ENCODE assay signal across 8 mouse cellular contexts in genomic region chr4:137739151-137739923, GRCm38 (mm10). TPM values are rescaled to one million over a fixed set of nuclear protein-coding genes. Genes with fewer than 3 reads are reported as not detected.
DNase-seq lines count a peak whose midpoint lies in the region; ATAC-seq and TF ChIP-seq lines count a peak whose summit lies in the region.

No protein-coding gene starts in this region.

- WGBS in heart, embryonic 11.5 days (ENCODE audit: insufficient replicate concordance) = 47% methylated on average over 9 of the region's 9 CpGs
- 47% methylated on average over 9 of the region's 9 CpGs for WGBS in heart, postnatal 0 days
- 51% methylated on average over 9 of the region's 9 CpGs for WGBS in limb, embryonic 12.5 days

- no peak for TF ChIP-seq EP300 in heart, postnatal 0 days (IDR thresholded peaks at IDR 0.05; ENCODE audit: low read depth)

- H3K4me1 ChIP-seq in heart, embryonic 11.5 days (ENCODE audit: control insufficient read depth, insufficient read depth, low read length) = no peaks in the 10 kb centered on the region; the same call in 1 of the 2 replicates
- H3K4me1 ChIP-seq in heart, postnatal 0 days (ENCODE audit: control insufficient read depth, insufficient read depth) = no peaks in the 10 kb centered on the region
- peaks cover 10% of the 10 kb centered on the region for H3K4me1 ChIP-seq in limb, embryonic 12.5 days (replicated peaks)

- no peaks in the 10 kb centered on the region for H3K9me3 ChIP-seq in heart, embryonic 11.5 days (replicated peaks; ENCODE audit: control insufficient read depth, low read length)
- H3K9me3 ChIP-seq in heart, postnatal 0 days (replicated peaks; ENCODE audit: control insufficient read depth, low read length) = no peaks in the 10 kb centered on the region
- H3K9me3 ChIP-seq in limb, embryonic 12.5 days = no peaks in the 10 kb centered on the region

- ATAC-seq in heart, embryonic 11.5 days (replicated peaks; ENCODE audit: insufficient number of reproducible peaks, low FRiP score, low TSS enrichment) = 0 out of 2 replicates have a peak, but pooled peaks have one; percentile 31
- peak; percentile 52 for ATAC-seq in activated CD4-positive, CD25-positive, alpha-beta regulatory T cell, adult 4 months
- peak; percentile 58 for ATAC-seq in heart, postnatal 0 days (ENCODE audit: insufficient read depth, low read depth)
- ATAC-seq in limb, embryonic 12.5 days (ENCODE audit: insufficient number of reproducible peaks, insufficient read depth, low FRiP score, low TSS enrichment, low read depth) = 0 out of 2 replicates have a peak, but pooled peaks have one; percentile 40

- H3K4me2 ChIP-seq in heart, embryonic 11.5 days = peak overlapping the region; percentile 30
- H3K4me2 ChIP-seq in heart, postnatal 0 days (ENCODE audit: low read depth, low read length) = no peak overlapping the region
- H3K4me2 ChIP-seq in limb, embryonic 12.5 days = peak overlapping the region; percentile 43
- H3K4me2 ChIP-seq in myocyte (ENCODE audit: low read depth) = no peak overlapping the region

- no peaks in the 10 kb centered on the region; the same call in 1 of the 2 replicates for H3K27me3 ChIP-seq in heart, embryonic 11.5 days (ENCODE audit: control insufficient read depth, insufficient read depth, low read length)
- 0 out of 2 replicates have a peak, but pooled peaks cover 5% of the 10 kb centered on the region for H3K27me3 ChIP-seq in heart, postnatal 0 days (ENCODE audit: control insufficient read depth, insufficient read depth, low read length)
- no peaks in the 10 kb centered on the region for H3K27me3 ChIP-seq in limb, embryonic 12.5 days
- H3K27me3 ChIP-seq in myocyte (ENCODE audit: control insufficient read depth, insufficient read depth, insufficient read length) = peaks cover 73% of the 10 kb centered on the region

- no peak overlapping the region for H3ac ChIP-seq in myocyte (ENCODE audit: control insufficient read depth, insufficient read length)

- no peak for TF ChIP-seq CTCF in heart, postnatal 0 days (IDR thresholded peaks at IDR 0.05; ENCODE audit: low read depth)

- no peaks in the 10 kb centered on the region for H3K79me2 ChIP-seq in myocyte (ENCODE audit: control insufficient read depth, insufficient read depth)

- H3K9ac ChIP-seq in heart, embryonic 11.5 days (ENCODE audit: low read depth, low read length) = no peak overlapping the region
- no peak overlapping the region for H3K9ac ChIP-seq in heart, postnatal 0 days (replicated peaks; ENCODE audit: low read depth, low read length)
- H3K9ac ChIP-seq in limb, embryonic 12.5 days (replicated peaks) = no peak overlapping the region

- no peak for TF ChIP-seq POLR2A in myocyte (IDR thresholded peaks at IDR 0.05; ENCODE audit: insufficient read length, low read depth)

- DNase-seq in heart, adult 8-10 months (ENCODE audit: low spot score) = no peak
- no peak for DNase-seq in heart, postnatal 0 days (ENCODE audit: low spot score)
- no peak for DNase-seq in left cerebral cortex, adult 9 months (ENCODE audit: low spot score in 2 of 2)
- DNase-seq in right cerebral cortex, postnatal 14 days = no peak

- H3K36me3 ChIP-seq in heart, embryonic 11.5 days (ENCODE audit: control insufficient read depth, insufficient read depth, low read length) = no peaks in the 10 kb centered on the region
- H3K36me3 ChIP-seq in heart, postnatal 0 days (replicated peaks; ENCODE audit: control insufficient read depth, insufficient read depth, low read length) = no peaks in the 10 kb centered on the region
- H3K36me3 ChIP-seq in limb, embryonic 12.5 days = no peaks in the 10 kb centered on the region
- no peaks in the 10 kb centered on the region for H3K36me3 ChIP-seq in myocyte (ENCODE audit: control insufficient read depth, insufficient read depth)

- H3K4me3 ChIP-seq in heart, embryonic 11.5 days (ENCODE audit: low read depth, low read length) = no peak overlapping the region
- no peak overlapping the region for H3K4me3 ChIP-seq in heart, postnatal 0 days (ENCODE audit: low read depth, low read length)
- H3K4me3 ChIP-seq in limb, embryonic 12.5 days (replicated peaks) = no peak overlapping the region
- no peak overlapping the region for H3K4me3 ChIP-seq in myocyte

- no peak overlapping the region for H3K27ac ChIP-seq in heart, embryonic 11.5 days (ENCODE audit: low read depth, low read length)
- H3K27ac ChIP-seq in heart, postnatal 0 days (ENCODE audit: low read depth) = no peak overlapping the region
- H3K27ac ChIP-seq in limb, embryonic 12.5 days = no peak overlapping the region

TF ChIP-seq in myocyte, 11 proteins besides CTCF, POLR2A, EP300 and RAD21:
- TF ChIP-seq USF1 (IDR thresholded peaks at IDR 0.05; ENCODE audit: low read depth) (peak; percentile 77), SRF (IDR thresholded peaks at IDR 0.05; ENCODE audit: control insufficient read depth, insufficient read length, low read depth) (no peak)

RNA-seq across cellular contexts. Expression of gene Alpl, which starts 56.8 kb away (rescaled TPM):
- polyA plus RNA-seq in heart, embryonic 11.5 days (2014; fragmentation: Nextera tagmentation; extraction: Ambion mirVana) = 0.86 and 1.2 TPM in 2 replicates
- 10 to 100 TPM; 54.6 to 70.0 (median 62.3) TPM for total RNA-seq in heart, adult 8-10 months (2022)
- 1 to 10 TPM in 1 of 2 experiments, under 1 TPM in 1; 0.54 to 1.1 TPM for polyA plus RNA-seq in activated CD4-positive, CD25-positive, alpha-beta regulatory T cell, adult 4 months (2017; shearing (Covaris generic))
- 1.9 and 2.4 TPM in 2 replicates for total RNA-seq in heart, postnatal 0 days (2014; rRNA removed; ENCODE audit: low replicate concordance)
- polyA plus RNA-seq in heart, postnatal 0 days (2015; fragmentation: Nextera tagmentation; extraction: Ambion mirVana) = 2.2 and 2.3 TPM in 2 replicates
- polyA plus RNA-seq in limb, embryonic 12.5 days (2016; fragmentation: Nextera tagmentation; extraction: Ambion mirVana) = 2.3 and 4.3 TPM in 2 replicates
- polyA plus RNA-seq in myocyte (2012; fragmentation: generic; extraction: Trizol) = 0.07 TPM

Comparison
In these comparisons a context has a peak if more than half of its experiments do, and no peak if none do; other contexts are left out.
1. H3K4me2 ChIP-seq: peak in heart, embryonic 11.5 days (single experiment) and limb, embryonic 12.5 days (single experiment); none in heart, postnatal 0 days (single experiment) and myocyte (single experiment).
2. Peak in every context shown above with its lines, with median percentiles within 50 percentile points of each other: ATAC-seq.